Mouse (Mus musculus): ENCODE measurements at regions not wholly inside any gene's neighbourhood (a gene's known extent, or its start where the extent isn't known, plus 50 kb on each side); places are given as distances from the start of the nearest gene placed in this dataset.

DNA sequence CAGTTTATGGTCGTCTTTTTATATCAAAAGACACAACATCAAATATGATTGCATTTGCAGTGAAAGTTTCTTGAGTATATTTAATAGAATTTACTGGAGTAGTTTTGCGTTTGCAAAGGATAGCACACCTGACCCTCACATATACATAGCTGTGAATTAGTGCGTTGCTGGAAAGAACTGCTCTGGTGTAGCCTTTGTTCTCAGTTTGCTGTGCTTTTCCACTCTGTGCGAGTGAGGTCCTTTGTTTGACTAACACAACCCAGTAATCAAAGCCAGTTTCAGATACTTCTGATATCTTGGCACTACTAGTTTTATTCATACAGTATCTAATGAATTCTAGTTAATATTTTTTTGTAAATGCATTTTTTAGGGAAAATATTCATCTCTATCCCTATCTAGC is 84.7 kb downstream of the Trim52 start:
- no peak for DNase-seq (ENCODE audit: low read depth, low spot score)

DNA sequence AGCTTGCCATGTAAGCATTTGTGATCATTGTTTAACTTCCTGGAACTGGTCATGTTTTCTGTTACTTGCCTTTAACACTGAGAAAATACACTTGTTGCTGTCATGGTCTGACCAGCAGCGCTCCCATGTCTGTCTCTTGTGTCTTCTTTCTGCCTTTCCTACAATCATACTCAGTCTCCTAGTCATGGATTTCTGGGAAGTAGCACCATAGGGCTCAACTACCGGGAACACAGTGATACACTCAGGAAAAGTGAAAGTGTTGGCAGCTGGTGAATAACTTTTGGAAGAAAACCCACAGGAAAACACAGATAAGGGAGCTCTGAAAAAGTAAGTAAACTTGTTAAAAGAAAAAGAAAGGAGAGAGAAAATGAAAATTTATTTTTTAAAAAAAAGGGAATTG is 87.6 kb downstream of the Trim52 start:
- no peak for DNase-seq (ENCODE audit: low read depth, low spot score)

GRCm38 (mm10) chr14:106194104-106194503 is 88.1 kb downstream of the Trim52 start:
- DNase-seq (ENCODE audit: low read depth, low spot score) = no peak

GRCm38 (mm10) chr14:106197826-106198225 is 91.8 kb downstream of the Trim52 start:
- DNase-seq (ENCODE audit: low read depth, low spot score) = no peak

DNA sequence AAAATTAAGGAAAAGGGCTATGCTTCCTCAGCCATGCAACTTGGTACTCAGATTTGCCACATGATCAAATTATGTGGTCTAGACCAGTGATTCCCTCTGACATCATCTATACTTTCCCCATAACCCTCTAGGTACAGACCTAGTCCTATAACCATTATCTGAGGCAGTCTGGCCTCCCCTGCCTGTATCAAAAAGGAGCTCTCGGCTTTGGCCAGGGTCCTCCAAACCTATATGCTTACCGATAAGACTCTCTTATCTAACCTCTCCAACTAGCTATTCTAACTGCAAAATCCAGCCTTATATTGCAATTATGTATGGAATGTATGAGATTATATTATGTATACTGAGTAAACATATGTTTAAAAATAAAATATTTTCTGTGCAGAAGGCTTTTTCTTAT is 93.1 kb downstream of the Trim52 start:
- DNase-seq (ENCODE audit: low read depth, low spot score) = no peak

- DNase-seq (ENCODE audit: low read depth, low spot score) = no peak
Measured at GRCm38 (mm10) chr14:106199536-106200319, 93.7 kb downstream of the Trim52 start.

- no peak for DNase-seq (ENCODE audit: low read depth, low spot score)
Measured at GRCm38 (mm10) chr14:106211062-106211461, 105.1 kb downstream of the Trim52 start.

- no peak for DNase-seq (ENCODE audit: low read depth, low spot score)
Measured at GRCm38 (mm10) chr14:106217681-106218080, 111.7 kb downstream of the Trim52 start.

DNA sequence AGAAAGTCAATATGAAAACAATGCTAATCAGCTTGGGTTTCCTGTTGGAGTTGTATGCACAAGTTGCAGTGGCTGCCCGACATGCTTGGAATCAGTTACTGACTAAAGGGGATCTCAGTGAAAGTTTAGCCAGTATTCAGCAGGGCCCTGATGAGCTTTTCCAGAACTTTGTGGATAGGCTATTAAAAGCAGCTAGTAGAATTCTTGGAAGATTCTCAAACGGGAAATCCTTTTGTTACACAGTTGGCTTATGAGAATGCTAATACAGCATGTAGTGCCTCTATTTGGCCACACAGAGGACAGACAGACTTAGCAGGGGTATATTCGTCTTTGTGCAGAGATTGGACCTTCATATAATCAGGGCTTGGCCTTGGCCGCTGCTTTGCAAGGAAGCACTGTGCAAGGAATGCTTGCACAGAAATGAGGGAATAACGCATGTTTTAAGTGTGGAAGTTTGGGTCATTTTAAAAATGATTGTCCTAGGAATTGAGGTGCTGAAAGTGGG is 113.3 kb downstream of the Trim52 start:
- no peak for DNase-seq (ENCODE audit: low read depth, low spot score)

- no peak for DNase-seq (ENCODE audit: low read depth, low spot score)
Measured at GRCm38 (mm10) chr14:106225401-106225800, 119.4 kb downstream of the Trim52 start.

DNA sequence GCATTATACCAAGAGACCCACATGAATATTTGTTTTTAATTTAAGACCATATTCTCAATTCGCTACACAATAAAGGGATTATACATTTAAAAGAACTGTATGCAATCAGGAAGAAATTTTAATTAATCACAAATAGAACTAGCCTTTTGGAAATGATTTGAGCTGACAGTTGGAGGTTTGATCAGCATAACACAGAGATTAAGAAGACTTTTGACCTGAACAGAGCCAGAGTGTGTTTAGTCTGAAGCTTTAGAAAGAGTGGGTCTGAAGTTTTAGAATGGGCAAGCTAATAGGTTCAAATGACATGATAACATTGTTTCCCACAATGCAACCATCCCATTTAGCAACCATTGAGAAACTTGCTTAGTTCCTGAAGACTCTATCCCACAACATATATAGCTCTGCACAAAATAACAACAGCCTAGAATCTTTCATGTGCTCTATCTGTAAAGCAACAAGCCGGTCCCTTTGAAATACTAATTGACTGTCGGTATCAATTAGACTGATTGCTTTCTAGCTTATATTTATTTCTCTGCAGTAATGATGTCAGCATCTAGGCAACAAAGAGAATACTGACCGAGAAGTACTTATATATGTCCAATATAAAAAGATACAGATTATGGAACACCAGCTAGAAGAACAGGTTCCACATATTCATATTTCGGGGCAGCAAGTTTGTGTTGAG is 135.9 kb downstream of the Trim52 start:
- DNase-seq (ENCODE audit: low read depth, low spot score) = no peak

DNA sequence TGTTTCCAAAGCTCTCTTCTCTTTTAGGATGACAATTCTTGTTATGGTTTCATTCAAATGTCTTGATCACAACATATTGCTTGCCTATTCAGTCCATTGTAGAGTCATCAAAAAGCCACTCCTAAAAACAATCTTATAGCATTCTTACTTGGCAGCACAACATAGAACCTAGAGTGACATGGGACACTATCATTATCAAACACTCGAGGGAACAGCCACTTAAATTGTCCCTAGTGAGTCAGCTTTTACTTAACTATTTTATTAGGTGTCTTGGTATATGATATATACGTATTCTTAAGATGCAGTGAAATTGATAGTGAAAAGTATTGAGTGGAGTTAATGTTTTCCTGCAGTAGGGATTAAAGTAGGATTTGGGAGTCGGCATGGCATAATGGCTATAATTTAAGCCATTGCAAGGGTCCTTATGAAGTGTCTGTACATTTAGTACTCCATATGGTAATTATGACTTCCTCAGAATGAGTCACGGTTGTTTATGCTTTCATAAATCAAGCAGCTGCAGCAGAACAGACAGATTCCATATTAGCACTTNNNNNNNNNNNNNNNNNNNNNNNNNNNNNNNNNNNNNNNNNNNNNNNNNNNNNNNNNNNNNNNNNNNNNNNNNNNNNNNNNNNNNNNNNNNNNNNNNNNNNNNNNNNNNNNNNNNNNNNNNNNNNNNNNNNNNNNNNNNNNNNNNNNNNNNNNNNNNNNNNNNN is 153.6 kb downstream of the Trim52 start:
- DNase-seq (ENCODE audit: low read depth, low spot score) = no peak

- no peak for DNase-seq (ENCODE audit: low read depth, low spot score)
Measured at GRCm38 (mm10) chr14:106265290-106265689, 159.3 kb downstream of the Trim52 start.

- no peak for DNase-seq (ENCODE audit: low read depth, low spot score)
Measured at GRCm38 (mm10) chr14:106267679-106268561, 161.9 kb downstream of the Trim52 start.

DNA sequence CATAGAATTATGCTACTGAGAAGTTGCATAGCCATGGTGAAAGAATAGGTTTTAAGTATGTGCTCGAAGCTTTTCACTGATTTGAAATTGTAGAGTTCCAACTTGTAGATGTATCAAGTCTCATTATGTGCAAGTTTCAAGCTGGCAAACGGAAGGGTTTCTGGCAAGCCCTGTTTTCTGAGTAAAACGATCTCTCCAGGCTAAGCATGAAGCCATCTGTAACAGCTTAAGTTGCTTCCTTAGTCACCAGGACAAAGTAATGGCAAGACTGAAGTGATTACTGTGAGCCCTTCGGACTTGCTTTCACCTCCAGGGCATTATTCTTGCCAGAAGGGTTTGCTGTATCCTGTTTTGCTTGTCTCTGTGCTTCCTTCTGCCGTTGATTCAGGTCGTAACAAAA is 163.7 kb downstream of the Trim52 start:
- DNase-seq (ENCODE audit: low read depth, low spot score) = no peak

- no peak for DNase-seq (ENCODE audit: low read depth, low spot score)
Measured at GRCm38 (mm10) chr14:106313558-106313957, 207.6 kb downstream of the Trim52 start.

GRCm38 (mm10) chr14:106314079-106314551 is 208.1 kb downstream of the Trim52 start:
- DNase-seq (ENCODE audit: low read depth, low spot score) = no peak

- no peak for DNase-seq (ENCODE audit: low read depth, low spot score)
Measured at GRCm38 (mm10) chr14:106318767-106319166, 212.8 kb downstream of the Trim52 start.

- DNase-seq (ENCODE audit: low read depth, low spot score) = no peak
Measured at GRCm38 (mm10) chr14:106327653-106328283, 221.8 kb downstream of the Trim52 start.

DNA sequence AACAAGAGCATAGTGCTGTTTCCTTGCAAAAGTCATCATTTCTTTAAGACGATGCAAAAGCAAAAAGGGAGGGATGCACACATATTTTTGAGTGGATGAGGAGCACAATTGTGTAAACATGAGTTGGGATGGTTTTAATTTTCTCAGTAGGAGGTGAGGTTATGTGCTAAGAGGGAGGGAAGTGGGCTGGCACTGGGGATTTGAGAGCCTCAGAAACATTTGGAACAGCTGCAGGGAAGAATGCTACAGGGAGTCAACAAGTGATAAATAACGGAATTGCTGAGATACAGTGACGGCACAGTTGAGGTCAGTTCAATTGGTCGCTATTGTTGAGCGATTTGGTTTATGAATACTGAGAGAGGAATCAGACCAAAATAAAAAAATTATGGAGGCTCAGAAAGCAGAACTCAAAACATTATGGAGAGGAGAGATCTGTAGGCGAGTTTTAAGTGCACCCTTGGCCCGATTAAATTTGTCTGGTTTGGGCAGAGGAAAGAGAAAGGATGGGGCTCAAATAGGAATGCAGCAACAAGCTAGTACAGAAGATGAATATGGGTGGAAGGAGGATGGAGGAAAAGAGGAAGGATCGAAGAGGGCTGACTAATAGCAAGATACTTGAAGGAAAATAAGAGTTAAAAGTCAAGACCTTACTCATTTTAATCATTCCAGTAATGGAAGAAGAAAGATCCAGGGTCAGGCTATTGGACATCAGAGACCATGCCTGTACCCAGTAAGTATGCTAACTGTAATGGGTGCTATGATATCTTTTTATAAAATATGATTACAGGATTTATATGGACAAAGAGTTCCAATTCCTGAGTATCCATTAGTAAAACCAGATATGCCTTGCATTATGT is 259.0 kb downstream of the Trim52 start:
- no peak for DNase-seq (ENCODE audit: low read depth, low spot score)

All from retina, postnatal 7 days (tissue).